ENCODE assay signal across 20 mouse cellular contexts in genomic region chr3:53890619-53891540, GRCm38 (mm10). TPM values are rescaled to one million over a fixed set of nuclear protein-coding genes. Genes with fewer than 3 reads are reported as not detected.
DNase-seq lines count a peak whose midpoint lies in the region; ATAC-seq and TF ChIP-seq lines count a peak whose summit lies in the region.
"Had no signal": no experiment of that assay in that cellular context is flagged by ENCODE, and none has a peak within 500 bp of the region (broad histone marks: within the 10 kb centered on the region; RNA-seq: fewer than 3 reads in every experiment).

No protein-coding gene starts in this region.

- H3K9ac ChIP-seq in embryonic facial prominence, embryonic 14.5 days (ENCODE audit: low read depth, low read length): no peak overlapping the region
- no peak overlapping the region for H3K9ac ChIP-seq in midbrain, postnatal 0 days (replicated peaks; ENCODE audit: low read length, poor library complexity, severe bottlenecking)
- H3K9ac ChIP-seq in liver, embryonic 11.5 days (ENCODE audit: low read depth, low read length): no peak overlapping the region
- H3K9ac ChIP-seq: embryonic facial prominence, embryonic 12.5 days; neural tube, embryonic 12.5 days had no signal

- 79% methylated on average over 12 of the region's 12 CpGs for WGBS in embryonic facial prominence, embryonic 14.5 days
- WGBS in embryonic facial prominence, embryonic 10.5 days: 93% methylated on average over 12 of the region's 12 CpGs
- WGBS in midbrain, postnatal 0 days: 89% methylated on average over 12 of the region's 12 CpGs
- WGBS in midbrain, embryonic 10.5 days: 93% methylated on average over 12 of the region's 12 CpGs
- 81% methylated on average over 12 of the region's 12 CpGs for WGBS in liver, embryonic 11.5 days

- DNase-seq in embryonic facial prominence, embryonic 14.5 days (ENCODE audit: low spot score): peak; percentile 18
- DNase-seq in embryonic facial prominence, embryonic 10.5 days (ENCODE audit: low spot score): no peak
- DNase-seq in midbrain, postnatal 0 days (ENCODE audit: low spot score): peak; percentile 5
- no peak for DNase-seq in midbrain, embryonic 10.5 days (ENCODE audit: low spot score)
- DNase-seq in left cerebral cortex, adult 9 months (ENCODE audit: low spot score in 2 of 2): peak; percentile 42 to 74
- no peak for DNase-seq in liver, embryonic 11.5 days (ENCODE audit: low spot score)
- DNase-seq in spleen, adult 12 weeks (ENCODE audit: low spot score): no peak
- DNase-seq: cerebellum, adult 11-12 months; gastrocnemius, postnatal 36 days; kidney, adult 11 months; thymus, postnatal 36 days had no signal

- H3K4me2 ChIP-seq in embryonic facial prominence, embryonic 14.5 days (ENCODE audit: low read depth, low read length): no peak overlapping the region
- H3K4me2 ChIP-seq in midbrain, postnatal 0 days (ENCODE audit: low read depth, low read length, poor library complexity, severe bottlenecking): no peak overlapping the region
- no peak overlapping the region for H3K4me2 ChIP-seq in liver, embryonic 11.5 days
- H3K4me2 ChIP-seq: embryonic facial prominence, embryonic 12.5 days; midbrain, embryonic 11.5 days; neural tube, embryonic 12.5 days had no signal

- no peaks in the 10 kb centered on the region for H3K27me3 ChIP-seq in embryonic facial prominence, embryonic 14.5 days (replicated peaks; ENCODE audit: control insufficient read depth, insufficient read depth, low read length)
- no peaks in the 10 kb centered on the region for H3K27me3 ChIP-seq in embryonic facial prominence, embryonic 10.5 days (replicated peaks; ENCODE audit: low read depth, poor library complexity, severe bottlenecking)
- H3K27me3 ChIP-seq in midbrain, postnatal 0 days (ENCODE audit: insufficient read depth, low read length): no peaks in the 10 kb centered on the region
- no peaks in the 10 kb centered on the region for H3K27me3 ChIP-seq in midbrain, embryonic 10.5 days (ENCODE audit: low read depth, poor library complexity, severe bottlenecking)
- H3K27me3 ChIP-seq in liver, embryonic 11.5 days (replicated peaks; ENCODE audit: control insufficient read depth, insufficient read depth, low read length): no peaks in the 10 kb centered on the region
- H3K27me3 ChIP-seq: embryonic facial prominence, embryonic 12.5 days; neural tube, embryonic 12.5 days had no signal

- peaks cover 12% of the 10 kb centered on the region; the same call in 1 of the 2 replicates for H3K9me3 ChIP-seq in embryonic facial prominence, embryonic 14.5 days (ENCODE audit: control insufficient read depth, low read length)
- H3K9me3 ChIP-seq in embryonic facial prominence, embryonic 10.5 days: peaks cover 4% of the 10 kb centered on the region; the same call in 1 of the 2 replicates
- no peaks in the 10 kb centered on the region for H3K9me3 ChIP-seq in midbrain, postnatal 0 days (ENCODE audit: low read length)
- no peaks in the 10 kb centered on the region; the same call in 1 of the 2 replicates for H3K9me3 ChIP-seq in midbrain, embryonic 10.5 days (replicated peaks)
- no peaks in the 10 kb centered on the region for H3K9me3 ChIP-seq in liver, embryonic 11.5 days (ENCODE audit: control insufficient read depth, low read length)
- H3K9me3 ChIP-seq: embryonic facial prominence, embryonic 12.5 days; neural tube, embryonic 12.5 days had no signal

- no peaks in the 10 kb centered on the region for H3K4me1 ChIP-seq in embryonic facial prominence, embryonic 14.5 days (ENCODE audit: control insufficient read depth, insufficient read depth, low read length)
- no peaks in the 10 kb centered on the region for H3K4me1 ChIP-seq in embryonic facial prominence, embryonic 10.5 days
- H3K4me1 ChIP-seq in midbrain, postnatal 0 days (ENCODE audit: insufficient read depth, low read length): no peaks in the 10 kb centered on the region
- no peaks in the 10 kb centered on the region for H3K4me1 ChIP-seq in midbrain, embryonic 10.5 days
- H3K4me1 ChIP-seq in liver, embryonic 11.5 days (replicated peaks; ENCODE audit: control insufficient read depth, insufficient read depth, low read length): no peaks in the 10 kb centered on the region
- H3K4me1 ChIP-seq: embryonic facial prominence, embryonic 12.5 days; neural tube, embryonic 12.5 days had no signal

- ATAC-seq in embryonic facial prominence, embryonic 14.5 days (ENCODE audit: low read depth): no peak
- no peak for ATAC-seq in midbrain, postnatal 0 days (ENCODE audit: low FRiP score)
- no peak for ATAC-seq in erythroid progenitor cell, adult 5-6 weeks (replicated peaks; ENCODE audit: low FRiP score, poor library complexity, severe bottlenecking)
- no peak for ATAC-seq in liver, embryonic 11.5 days (replicated peaks; ENCODE audit: low FRiP score)

- no peak for TF ChIP-seq CTCF in midbrain, postnatal 0 days (IDR thresholded peaks at IDR 0.05)

- no peak overlapping the region for H3K4me3 ChIP-seq in embryonic facial prominence, embryonic 14.5 days (ENCODE audit: low read depth, low read length)
- no peak overlapping the region for H3K4me3 ChIP-seq in embryonic facial prominence, embryonic 10.5 days
- H3K4me3 ChIP-seq in midbrain, postnatal 0 days (ENCODE audit: low read depth, low read length): no peak overlapping the region
- no peak overlapping the region for H3K4me3 ChIP-seq in midbrain, embryonic 10.5 days
- no peak overlapping the region for H3K4me3 ChIP-seq in liver, embryonic 11.5 days (ENCODE audit: low read depth, low read length)
- H3K4me3 ChIP-seq: embryonic facial prominence, embryonic 12.5 days; neural tube, embryonic 12.5 days had no signal

- no peaks in the 10 kb centered on the region for H3K36me3 ChIP-seq in embryonic facial prominence, embryonic 14.5 days (ENCODE audit: control insufficient read depth, insufficient read depth, low read length)
- H3K36me3 ChIP-seq in embryonic facial prominence, embryonic 10.5 days (replicated peaks): no peaks in the 10 kb centered on the region
- H3K36me3 ChIP-seq in midbrain, postnatal 0 days (ENCODE audit: insufficient read depth, low read length): no peaks in the 10 kb centered on the region
- no peaks in the 10 kb centered on the region for H3K36me3 ChIP-seq in midbrain, embryonic 10.5 days
- no peaks in the 10 kb centered on the region for H3K36me3 ChIP-seq in liver, embryonic 11.5 days (ENCODE audit: control insufficient read depth, insufficient read depth, low read length)
- H3K36me3 ChIP-seq: embryonic facial prominence, embryonic 12.5 days; G1E; neural tube, embryonic 12.5 days had no signal

- no peak overlapping the region for H3K27ac ChIP-seq in embryonic facial prominence, embryonic 14.5 days (replicated peaks; ENCODE audit: low read depth, low read length)
- H3K27ac ChIP-seq in embryonic facial prominence, embryonic 10.5 days (replicated peaks): no peak overlapping the region
- no peak overlapping the region for H3K27ac ChIP-seq in midbrain, postnatal 0 days (ENCODE audit: low read depth, low read length)
- H3K27ac ChIP-seq in midbrain, embryonic 10.5 days (replicated peaks): no peak overlapping the region
- no peak overlapping the region for H3K27ac ChIP-seq in liver, embryonic 11.5 days (ENCODE audit: low read depth, low read length)
- H3K27ac ChIP-seq: embryonic facial prominence, embryonic 12.5 days; neural tube, embryonic 12.5 days had no signal

RNA-seq across cellular contexts. Expression of gene Ufm1, which starts 27.2 kb away (rescaled TPM):
- polyA plus RNA-seq in embryonic facial prominence, embryonic 14.5 days (2014; fragmentation: Nextera tagmentation; extraction: Ambion mirVana): 108 and 116 TPM in 2 replicates
- polyA plus RNA-seq in embryonic facial prominence, embryonic 10.5 days (2016; fragmentation: Nextera tagmentation; extraction: Ambion mirVana): 97.1 and 100 TPM in 2 replicates
- 28.1 and 33.1 TPM in 2 replicates for total RNA-seq in midbrain, postnatal 0 days (2014; rRNA removed)
- polyA plus RNA-seq in midbrain, postnatal 0 days (2015; fragmentation: Nextera tagmentation; extraction: Ambion mirVana): 73.7 and 83.4 TPM in 2 replicates
- polyA plus RNA-seq in midbrain, embryonic 10.5 days (2016; fragmentation: Nextera tagmentation; extraction: Ambion mirVana): 96.2 and 112 TPM in 2 replicates
- 10.9 and 16.2 TPM in 2 replicates for total RNA-seq in erythroid progenitor cell, adult 5-6 weeks (2015; ENCODE audit: low replicate concordance)
- total RNA-seq in erythroid progenitor cell, adult 5-6 weeks (2017; ENCODE audit: low replicate concordance): 2.3 and 5.4 TPM in 2 replicates
- polyA plus RNA-seq in liver, embryonic 11.5 days (2014; fragmentation: Nextera tagmentation; extraction: Ambion mirVana): 93.4 and 105 TPM in 2 replicates

RNA-seq across cellular contexts. Expression of gene Gm10985, which starts 46.0 kb away (rescaled TPM):
- polyA plus RNA-seq in embryonic facial prominence, embryonic 14.5 days (2014; fragmentation: Nextera tagmentation; extraction: Ambion mirVana): not detected in 2 replicates
- not detected in 2 replicates for polyA plus RNA-seq in embryonic facial prominence, embryonic 10.5 days (2016; fragmentation: Nextera tagmentation; extraction: Ambion mirVana)
- not detected in 2 replicates for total RNA-seq in midbrain, postnatal 0 days (2014; rRNA removed)
- not detected in 2 replicates for polyA plus RNA-seq in midbrain, postnatal 0 days (2015; fragmentation: Nextera tagmentation; extraction: Ambion mirVana)
- polyA plus RNA-seq in midbrain, embryonic 10.5 days (2016; fragmentation: Nextera tagmentation; extraction: Ambion mirVana): not detected in 2 replicates
- not detected in 2 replicates for total RNA-seq in erythroid progenitor cell, adult 5-6 weeks (2015; ENCODE audit: low replicate concordance)
- total RNA-seq in erythroid progenitor cell, adult 5-6 weeks (2017; ENCODE audit: low replicate concordance): not detected in 2 replicates
- polyA plus RNA-seq in liver, embryonic 11.5 days (2014; fragmentation: Nextera tagmentation; extraction: Ambion mirVana): not detected in 2 replicates
- total RNA-seq: adrenal gland, adult 18-20 months; G1E; gastrocnemius, postnatal 36 days; heart, postnatal 10 days; liver, adult 2 months had no signal
- polyA plus RNA-seq: embryonic facial prominence, embryonic 12.5 days; G1E; liver, adult 2 months; midbrain, embryonic 11.5 days; neural tube, embryonic 12.5 days; small intestine, adult 2 months had no signal

Comparison
In these comparisons a context has a peak if more than half of its experiments do, and no peak if none do; other contexts are left out.
1. DNase-seq: peak in embryonic facial prominence, embryonic 14.5 days (single experiment), midbrain, postnatal 0 days (single experiment) and left cerebral cortex, adult 9 months (2 of 2); none in embryonic facial prominence, embryonic 10.5 days (single experiment), midbrain, embryonic 10.5 days (single experiment), liver, embryonic 11.5 days (single experiment) and spleen, adult 12 weeks (single experiment).